Mouse (Mus musculus): ENCODE measurements around the gene Olfr214. TPM values are rescaled to one million over a fixed set of nuclear protein-coding genes. Genes with fewer than 3 reads are reported as not detected.

Gene Olfr214
- polyA plus RNA-seq (2012; rRNA removed; ENCODE audit: low replicate concordance) = not detected in 2 replicates

DNA sequence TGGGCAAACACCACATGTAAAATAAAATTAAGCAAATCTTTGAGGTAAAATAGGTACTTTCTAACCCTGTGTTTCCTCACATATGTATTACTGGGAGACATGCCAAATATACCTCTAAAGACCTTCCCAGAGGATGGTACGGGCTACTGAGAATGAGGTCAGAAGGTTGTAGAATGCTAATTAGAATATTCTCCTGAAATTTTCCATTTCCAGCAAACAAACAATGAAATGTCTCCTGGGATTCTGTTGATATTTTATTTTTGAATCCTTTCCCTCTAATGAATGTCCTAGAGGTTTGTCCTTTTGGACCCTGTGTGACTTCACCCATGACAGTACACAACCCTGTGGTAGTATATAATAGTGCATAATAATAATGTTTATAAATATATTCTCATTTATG lies at the start of gene Olfr214:
Olfr214 (plus strand) TSS at position 301 of the 400 bp plus-strand sequence.

DNA sequence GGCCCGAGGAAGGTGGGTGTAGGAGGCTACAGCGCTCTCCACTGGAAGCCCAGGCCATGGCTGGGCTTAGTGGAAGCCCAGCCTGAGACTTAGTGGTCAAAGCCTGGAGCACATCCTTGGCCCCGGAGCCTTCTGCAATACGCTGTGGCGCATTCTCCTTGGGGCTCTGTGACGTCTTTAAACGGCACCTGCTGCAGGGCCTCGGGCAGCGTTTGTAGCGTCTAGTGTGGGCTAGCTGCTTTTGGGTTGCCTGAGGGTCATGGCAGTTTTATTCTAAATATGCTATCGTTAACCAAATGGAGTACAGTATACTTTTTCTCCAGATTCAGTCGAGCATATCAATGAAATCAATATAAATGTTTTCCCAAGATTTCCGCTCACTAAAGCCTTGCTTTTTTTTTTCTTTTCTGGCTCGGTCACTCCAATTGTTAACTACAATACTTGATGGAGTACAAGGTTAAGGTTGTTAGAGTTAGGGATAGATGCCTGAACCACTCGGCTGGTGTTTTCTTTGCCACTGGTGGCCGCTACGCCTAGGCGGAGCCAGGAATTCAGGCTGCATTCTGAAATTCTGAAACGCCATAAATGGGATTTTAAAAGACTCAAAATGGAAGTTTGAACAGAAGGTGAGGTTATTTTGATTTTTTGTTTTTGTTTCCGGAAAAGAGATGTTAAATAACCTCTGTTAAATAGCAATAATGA lies 47.6 kb upstream of the Olfr214 start, which contains the start of gene Olfr212:
Olfr212 (plus strand) TSS at position 215 of the 702 bp plus-strand sequence.

DNA sequence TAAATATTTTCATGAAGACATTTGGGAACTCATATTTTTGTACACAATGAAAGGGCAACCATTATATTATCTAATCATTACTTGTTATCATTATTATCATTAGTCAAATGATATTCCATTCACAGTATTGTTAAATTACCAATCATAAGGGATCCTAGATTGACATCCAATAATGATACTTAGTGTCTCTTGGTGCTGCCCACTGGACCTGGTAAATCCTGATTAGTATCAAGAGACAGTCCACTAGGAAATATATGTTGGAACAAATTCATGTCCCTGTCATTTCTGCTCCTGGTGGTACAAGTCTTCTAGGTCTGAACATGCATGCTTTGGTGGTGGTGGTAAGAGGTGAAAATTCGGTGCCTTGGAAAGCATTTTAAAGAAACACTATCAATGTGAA lies 15.9 kb upstream of the Olfr214 start, which contains the start of gene Olfr213:
Olfr213 (plus strand) TSS at position 301 of the 400 bp plus-strand sequence.

DNA sequence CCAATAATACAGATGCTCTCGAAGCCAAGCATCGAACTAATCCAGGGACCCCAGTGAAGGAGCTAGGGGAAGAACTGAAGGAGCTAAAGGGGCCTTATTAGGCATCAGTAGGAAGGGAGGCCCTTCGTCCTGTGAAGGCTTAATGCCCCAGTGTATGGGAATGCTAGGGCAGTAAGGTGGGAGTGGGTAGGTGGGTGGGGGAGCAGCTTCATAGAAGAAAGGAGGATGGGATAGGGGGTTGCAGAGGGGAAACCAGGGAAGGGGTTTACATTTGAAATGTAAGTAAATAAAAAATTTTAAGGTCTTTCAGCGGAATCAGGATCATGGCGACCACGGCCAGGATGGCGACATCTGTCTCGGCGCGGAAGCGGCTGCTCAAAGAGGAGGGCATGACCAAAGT lies 3.2 kb upstream of the Olfr214 start, which contains the start of gene Gm5580:
Gm5580 (plus strand) TSS at position 301 of the 400 bp plus-strand sequence.

GRCm38 (mm10) chr6:116584095-116584494 lies 30.1 kb downstream of the Olfr214 start, which contains the start of gene Olfr215:
TSS of gene Olfr215 (minus strand) at chr6:116584195.

Other genes starting within 250 kb of the Olfr214 start
- 38.7 and 48.1 TPM in 2 replicates for gene March8, start 216.2 kb upstream of the Olfr214 start, polyA plus RNA-seq (2012; rRNA removed; ENCODE audit: low replicate concordance)
- 1.8 and 2.6 TPM in 2 replicates for gene Alox5, start 93.1 kb upstream of the Olfr214 start, polyA plus RNA-seq (2012; rRNA removed; ENCODE audit: low replicate concordance)
- not detected in 2 replicates for gene Olfr211, start 65.1 kb upstream of the Olfr214 start, polyA plus RNA-seq (2012; rRNA removed; ENCODE audit: low replicate concordance)
- gene Olfr212, start 47.7 kb upstream of the Olfr214 start, polyA plus RNA-seq (2012; rRNA removed; ENCODE audit: low replicate concordance) = not detected in 2 replicates
- gene Olfr213, start 15.8 kb upstream of the Olfr214 start, polyA plus RNA-seq (2012; rRNA removed; ENCODE audit: low replicate concordance) = not detected in 2 replicates
- not detected in 2 replicates for gene Gm5580, start 3.1 kb upstream of the Olfr214 start, polyA plus RNA-seq (2012; rRNA removed; ENCODE audit: low replicate concordance)
- gene Olfr215, start 30.0 kb downstream of the Olfr214 start, polyA plus RNA-seq (2012; rRNA removed; ENCODE audit: low replicate concordance) = not detected in 2 replicates
- 1.9 and 7.5 TPM in 2 replicates for gene Zfp422, start 74.8 kb downstream of the Olfr214 start, polyA plus RNA-seq (2012; rRNA removed; ENCODE audit: low replicate concordance)
- 3.7 and 5.2 TPM in 2 replicates for gene Depp1, start 96.4 kb downstream of the Olfr214 start, polyA plus RNA-seq (2012; rRNA removed; ENCODE audit: low replicate concordance)
- gene Rassf4, start 119.7 kb downstream of the Olfr214 start, polyA plus RNA-seq (2012; rRNA removed; ENCODE audit: low replicate concordance) = 2.0 and 4.3 TPM in 2 replicates
- 0.01 TPM in 1 of 2 replicates, not detected in the other for gene Tmem72, start 162.7 kb downstream of the Olfr214 start, polyA plus RNA-seq (2012; rRNA removed; ENCODE audit: low replicate concordance)

All from duodenum, adult 2 months (tissue).